Mouse (Mus musculus) urinary bladder, postnatal 14 days (tissue): Measurements from ENCODE around the gene 9230113P08Rik.
"Not testable (repeated sequence)": the region's sequence is repeated elsewhere in the genome, so short reads cannot be mapped to it uniquely, and the experiment has no call there.

Experiments used
- DNase-seq: peaks from one replicate; pipeline ENCODE4 v3.0.0; 2021; ENCODE audit warnings: low spot score

Gene 9230113P08Rik

GRCm38 (mm10) chr9:35908123-35908522 lies at the start of gene 9230113P08Rik:
Gene 9230113P08Rik (plus strand): TSS chr9:35908423.
- not testable (repeated sequence) for DNase-seq

GRCm38 (mm10) chr9:35893112-35893511 lies 15.1 kb upstream of the 9230113P08Rik start:
- not testable (repeated sequence) for DNase-seq

GRCm38 (mm10) chr9:35904494-35904893 lies 3.7 kb upstream of the 9230113P08Rik start:
- DNase-seq, result no peak

GRCm38 (mm10) chr9:35930817-35931216 lies 22.6 kb downstream of the 9230113P08Rik start:
- DNase-seq, result no peak
